Mouse (Mus musculus): ENCODE results near the gene Tcf7l2.

DNA sequence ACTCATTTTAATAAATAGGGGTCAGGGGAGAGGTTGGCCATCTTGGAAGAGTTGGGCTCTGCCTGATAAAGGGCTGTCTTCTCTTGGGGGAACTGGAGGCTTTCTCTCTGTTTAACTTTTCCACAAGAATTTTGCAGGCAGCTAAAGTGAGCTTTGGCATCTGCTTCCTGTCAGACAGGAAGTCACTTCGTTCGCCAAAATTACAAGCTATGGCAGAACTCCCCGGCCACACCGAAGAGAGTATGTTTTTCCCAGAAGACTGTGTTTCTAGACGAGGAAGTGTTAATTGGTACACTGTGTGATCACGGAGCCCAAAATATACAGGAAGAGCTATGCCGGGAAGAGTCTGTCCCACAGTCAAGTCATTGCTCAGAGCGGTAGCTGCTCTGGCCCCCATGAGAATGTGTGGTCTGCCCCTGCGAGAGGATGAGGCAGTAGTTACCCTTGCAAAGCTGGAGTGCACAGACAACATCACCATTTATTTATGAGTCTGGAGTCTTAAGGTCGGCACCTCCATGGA lies 97.5 kb downstream of the Tcf7l2 start:
- TF ChIP-seq GATA1 (IDR thresholded peaks at IDR 0.05; ENCODE audit: low read length) (no peak), TAL1 (IDR thresholded peaks at IDR 0.05; ENCODE audit: low read length) (no peak)
